Mouse (Mus musculus) spleen, adult 2 months (tissue): ENCODE results near the gene Dcun1d1. TPM values are rescaled to one million over a fixed set of nuclear protein-coding genes. Genes with fewer than 3 reads are reported as not detected.
A peak's percentile ranks its signal among the peaks of the same experiment; 100 is the strongest.

Experiments
- DNase-seq, 2 experiments: peaks; one replicate each; pipeline versions ENCODE4 v3.0.0 to v3.0.0-alpha.2; 2012 to 2021; ENCODE audit warnings: low spot score in 2 of 2, low read depth in 1 of 2
- H3K27ac ChIP-seq: fragments of 200-500 bp; 2 replicates; pipeline ENCODE4 v1.5.1; 2012; ENCODE audit warnings: low read length, inconsistent platforms; ENCODE audit not compliant: insufficient read depth
- H3K27me3 ChIP-seq: fragments of 200-500 bp; 2 replicates; pipeline ENCODE4 v1.6.1; 2012; ENCODE audit warnings: mild to moderate bottlenecking, moderate library complexity, low read length, inconsistent platforms; ENCODE audit not compliant: control insufficient read depth, insufficient read depth
- H3K36me3 ChIP-seq: fragments of 200-500 bp; 2 replicates; pipeline ENCODE4 v1.6.1; 2012; ENCODE audit warnings: mild to moderate bottlenecking, low read length, inconsistent platforms; ENCODE audit not compliant: control insufficient read depth, insufficient read depth
- H3K4me1 ChIP-seq: fragments of 200-500 bp; 2 replicates; pipeline ENCODE4 v1.6.1; 2011; ENCODE audit warnings: inconsistent platforms; ENCODE audit not compliant: control insufficient read depth, insufficient read depth, insufficient read length
- H3K4me3 ChIP-seq: fragments of 200-500 bp; 2 replicates; pipeline ENCODE4 v1.5.1; 2011; ENCODE audit warnings: mild to moderate bottlenecking, inconsistent platforms; ENCODE audit not compliant: insufficient read depth, insufficient read length; ENCODE audit errors: extremely low read depth
- CTCF ChIP-seq: fragments of 200-500 bp; IDR thresholded peaks from 2 replicates; pipeline ENCODE4 v1.5.1; 2011; ENCODE audit warnings: mild to moderate bottlenecking, inconsistent platforms; ENCODE audit not compliant: insufficient read depth, insufficient read length, insufficient replicate concordance; ENCODE audit errors: extremely low read depth
- POLR2A ChIP-seq: fragments of 200-500 bp; IDR thresholded peaks from 2 replicates; pipeline ENCODE4 v1.6.1; 2011; ENCODE audit warnings: low read depth, low read length, inconsistent platforms
- WGBS: fragments of 180-500 bp; shearing (Covaris S2); methylation state at CpG from one replicate; pipeline ENCODE4 v1.1.7; 2018; 5-methylcytosine and 5-hydroxymethylcytosine counted together
- polyA plus RNA-seq: library from polyadenylated mRNA; depleted of rRNA; stranded (reverse); fragments of >200 nt; gene quantifications from 2 replicates; pipeline ENCODE4 v1.2.3, GENCODE M21; 2012

The Dcun1d1 gene
- polyA plus RNA-seq, 1 experiment = 7.4 TPM

DNA sequence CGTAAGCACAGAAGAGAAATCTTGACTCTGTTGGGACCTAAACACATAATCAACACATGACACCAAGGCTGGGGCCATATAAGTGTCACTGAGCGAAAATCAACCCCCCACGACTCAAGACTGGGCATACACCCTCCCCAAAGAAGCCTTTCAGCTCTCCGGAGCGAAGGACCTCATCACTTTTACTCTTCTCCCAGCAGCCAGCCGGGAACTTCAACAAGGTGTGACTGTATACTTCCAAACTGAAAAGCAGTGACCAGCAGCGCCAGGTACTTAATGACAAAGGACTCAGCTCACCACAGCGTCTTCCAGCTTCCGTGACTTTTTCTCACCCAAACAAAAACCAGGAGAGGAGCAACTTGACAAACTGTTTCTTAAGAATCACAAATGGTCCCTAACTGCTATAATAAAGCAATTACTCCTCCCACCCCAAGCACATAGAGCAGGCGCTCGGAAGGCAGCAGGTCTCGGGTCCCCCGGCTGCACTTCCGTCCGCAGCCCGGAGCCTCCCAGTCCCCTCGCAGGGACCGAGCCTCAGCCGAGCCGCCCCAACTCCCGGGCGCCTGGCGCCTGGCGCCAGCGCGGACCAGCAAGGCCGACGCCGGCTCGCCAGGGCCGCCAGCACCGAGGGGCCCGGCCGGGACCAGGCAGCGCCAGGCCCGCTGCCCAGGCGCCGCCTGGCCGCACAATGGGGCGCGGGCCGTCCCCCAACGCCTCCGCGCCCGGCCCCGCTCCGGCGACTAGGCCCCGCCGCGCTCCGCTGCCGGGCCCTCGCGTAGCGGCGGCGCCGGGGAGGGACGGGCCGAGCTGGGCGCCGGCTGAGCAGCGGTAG is 5.1 kb downstream of the Dcun1d1 start:
- Histone ChIP-seq H3K4me1 (peaks cover 6% of the 10 kb centered on the region; the same call in 1 of the 2 replicates), H3K36me3 (no peaks in the 10 kb centered on the region; the same call in 1 of the 2 replicates), H3K27me3 (no peaks in the 10 kb centered on the region), H3K27ac (peak overlapping the region; percentile 94), H3K4me3 (peak overlapping the region; percentile 81)
- WGBS = under 1% methylated on average over 57 of the region's 65 CpGs
- peak in 1 of 2 experiments; percentile 55 for DNase-seq
- no peak for TF ChIP-seq POLR2A
- TF ChIP-seq CTCF = no peak

DNA sequence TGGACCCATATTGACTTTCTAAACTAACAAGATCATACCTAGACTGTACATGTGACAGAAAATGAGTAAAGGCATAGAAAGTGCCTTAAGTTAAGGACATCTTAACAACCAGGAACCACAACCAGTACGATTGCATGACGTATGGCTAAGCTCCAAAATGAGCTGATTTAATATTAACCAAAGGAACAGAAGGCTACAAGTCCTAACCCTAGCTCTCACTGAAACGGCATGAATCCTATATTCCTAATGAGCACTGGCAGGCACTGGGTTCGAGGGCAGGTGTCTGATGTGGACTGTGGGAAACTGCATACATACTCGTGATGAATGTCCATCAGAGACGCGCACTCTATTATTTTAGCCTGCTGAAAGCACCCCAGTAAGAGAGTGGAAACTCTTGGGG is 5.9 kb downstream of the Dcun1d1 start:
- H3K4me3 ChIP-seq = peak overlapping the region; percentile 81
- TF ChIP-seq POLR2A (no peak), CTCF (no peak)
- H3K4me1 ChIP-seq = peaks cover 6% of the 10 kb centered on the region; the same call in 1 of the 2 replicates
- H3K27me3 ChIP-seq = no peaks in the 10 kb centered on the region
- no peaks in the 10 kb centered on the region for H3K36me3 ChIP-seq
- WGBS = 2% methylated on average over 7 of the region's 7 CpGs
- DNase-seq = no peak
- H3K27ac ChIP-seq = peak overlapping the region; percentile 94

DNA sequence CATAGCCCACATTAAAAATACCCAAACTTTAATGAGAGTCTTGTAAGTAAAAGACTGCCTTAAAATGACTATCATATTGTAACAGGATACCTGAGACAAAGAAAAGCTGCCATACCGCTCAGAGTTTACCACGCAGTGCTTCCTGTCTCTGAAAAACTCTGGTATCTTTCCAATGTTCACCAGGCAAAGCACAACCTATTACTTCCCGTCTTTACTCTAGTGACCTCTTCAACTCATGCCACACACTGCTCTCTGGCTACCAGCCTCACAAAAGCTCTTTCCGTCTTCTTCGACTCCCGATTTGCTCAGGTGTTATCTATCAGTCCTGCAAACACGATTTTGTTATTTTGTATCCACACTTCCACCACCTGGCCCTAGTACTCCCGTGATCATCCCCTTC is 7.4 kb downstream of the Dcun1d1 start:
- H3K36me3 ChIP-seq = no peaks in the 10 kb centered on the region
- no peak for TF ChIP-seq CTCF
- TF ChIP-seq POLR2A = no peak
- WGBS = 7% methylated on average over 8 of the region's 8 CpGs
- H3K27me3 ChIP-seq = no peaks in the 10 kb centered on the region
- no peak overlapping the region for H3K27ac ChIP-seq
- peaks cover 6% of the 10 kb centered on the region; the same call in 1 of the 2 replicates for H3K4me1 ChIP-seq
- no peak overlapping the region for H3K4me3 ChIP-seq
- no peak for DNase-seq

DNA sequence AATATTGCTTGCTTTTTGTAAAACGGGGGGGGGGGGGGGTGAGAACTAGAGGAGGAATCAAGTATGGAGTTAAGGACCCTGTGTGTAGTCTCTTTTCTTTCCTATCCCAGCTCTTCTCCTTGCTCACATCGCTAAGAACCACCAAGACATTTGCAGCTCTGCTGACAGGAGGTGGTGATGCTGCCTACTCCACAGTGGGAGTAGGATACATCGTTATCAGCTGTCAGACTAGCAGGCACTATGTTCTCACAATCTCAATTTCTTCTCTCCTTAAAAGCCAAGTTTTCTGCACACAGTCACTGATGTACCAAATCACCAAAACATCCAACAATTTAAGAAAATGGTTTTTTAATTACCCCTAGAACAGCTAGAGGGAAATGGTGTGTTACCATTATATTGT is 7.8 kb downstream of the Dcun1d1 start:
- DNase-seq = no peak
- Histone ChIP-seq H3K27ac (no peak overlapping the region), H3K4me1 (peaks cover 6% of the 10 kb centered on the region; the same call in 1 of the 2 replicates), H3K36me3 (no peaks in the 10 kb centered on the region), H3K27me3 (no peaks in the 10 kb centered on the region), H3K4me3 (no peak overlapping the region)
- TF ChIP-seq CTCF (no peak), POLR2A (no peak)
- WGBS = 19% methylated on average over 3 of the region's 3 CpGs

DNA sequence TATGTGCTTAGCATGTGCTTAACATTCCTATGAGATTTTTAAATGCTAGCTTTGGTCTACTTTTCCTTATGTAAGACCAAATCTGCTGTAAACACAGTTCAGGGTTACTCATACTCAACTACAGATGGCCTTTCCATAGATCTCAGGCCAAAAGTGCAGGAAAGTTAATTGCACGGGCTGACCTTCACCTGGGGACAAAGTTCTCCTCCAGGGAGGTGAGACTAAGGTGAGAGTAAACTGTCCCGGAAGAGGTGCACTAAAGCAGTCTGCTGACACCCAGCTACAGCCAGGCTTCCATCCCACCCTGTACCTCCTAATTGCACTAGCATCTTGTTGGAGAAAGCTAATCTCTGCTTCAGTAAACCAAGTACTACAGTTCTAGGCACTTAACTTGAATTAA is 11.4 kb downstream of the Dcun1d1 start:
- Histone ChIP-seq H3K27me3 (no peaks in the 10 kb centered on the region), H3K27ac (no peak overlapping the region), H3K36me3 (no peaks in the 10 kb centered on the region), H3K4me1 (peaks cover 14% of the 10 kb centered on the region; the same call in 1 of the 2 replicates), H3K4me3 (no peak overlapping the region)
- TF ChIP-seq POLR2A = no peak
- TF ChIP-seq CTCF = no peak
- 67% methylated on average over 2 of the region's 2 CpGs for WGBS
- DNase-seq = no peak

DNA sequence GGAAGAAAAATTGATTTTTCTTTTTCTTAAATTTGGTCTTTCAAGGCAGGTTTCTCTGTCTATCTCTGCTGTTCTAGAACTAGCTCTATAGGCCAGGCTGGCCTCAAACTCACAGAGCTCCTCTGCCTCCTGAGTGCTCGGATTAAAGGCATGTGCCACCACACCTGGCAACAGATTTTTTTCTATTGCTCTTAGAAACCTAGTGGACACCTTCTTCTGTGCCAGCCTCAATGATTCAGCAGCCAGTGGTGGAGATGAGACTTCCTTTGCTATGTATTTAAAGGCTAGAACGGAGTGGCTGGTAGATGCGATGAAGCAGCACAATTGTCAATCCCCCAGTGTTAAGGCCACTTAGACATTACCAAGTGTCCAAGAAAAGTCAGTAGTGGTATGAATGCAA is 13.2 kb downstream of the Dcun1d1 start:
- WGBS = 54% methylated on average over 3 of the region's 3 CpGs
- Histone ChIP-seq H3K4me3 (no peak overlapping the region), H3K4me1 (peaks cover 8% of the 10 kb centered on the region; the same call in 1 of the 2 replicates), H3K36me3 (no peaks in the 10 kb centered on the region), H3K27ac (no peak overlapping the region), H3K27me3 (no peaks in the 10 kb centered on the region)
- TF ChIP-seq CTCF (no peak), POLR2A (no peak)
- DNase-seq = no peak

DNA sequence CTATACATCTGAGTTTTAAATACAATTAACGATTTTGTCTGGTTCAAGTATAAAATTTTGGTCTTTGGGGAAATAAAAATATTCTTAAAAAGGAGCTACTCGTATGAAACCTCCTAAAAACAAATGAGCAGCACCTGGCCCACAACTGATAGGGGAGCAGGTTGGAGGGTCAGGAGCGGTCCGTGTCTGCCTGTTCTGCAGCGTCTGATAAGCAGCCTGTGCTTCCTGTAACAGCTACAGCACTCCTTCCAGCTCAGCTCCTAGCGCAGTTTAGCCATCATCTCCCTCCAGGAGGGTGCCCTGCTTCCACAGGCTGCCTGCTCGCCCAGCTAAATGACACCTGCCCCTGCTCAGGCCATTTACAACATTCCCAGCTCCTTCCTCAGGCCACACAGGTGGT is 13.8 kb downstream of the Dcun1d1 start:
- Histone ChIP-seq H3K4me3 (no peak overlapping the region), H3K27me3 (no peaks in the 10 kb centered on the region), H3K36me3 (peaks cover 2% of the 10 kb centered on the region; the same call in 1 of the 2 replicates), H3K27ac (peak overlapping the region; percentile 58; the same call in 1 of the 2 replicates), H3K4me1 (peaks cover 8% of the 10 kb centered on the region; the same call in 1 of the 2 replicates)
- DNase-seq = no peak
- 23% methylated on average over 7 of the region's 7 CpGs for WGBS
- TF ChIP-seq POLR2A (no peak), CTCF (no peak)
